Mouse (Mus musculus) olfactory bulb, adult 2 months (tissue): ENCODE measurements around the gene Irgc1.

ENCODE experiments used
- CTCF ChIP-seq: fragments of 200-500 bp; IDR thresholded peaks from 2 replicates; pipeline ENCODE4 v1.5.1; 2012; ENCODE audit warnings: low read depth, mild to moderate bottlenecking, low read length, moderate library complexity; ENCODE audit not compliant: insufficient read depth
- POLR2A ChIP-seq: fragments of 200-500 bp; IDR thresholded peaks from 2 replicates; pipeline ENCODE4 v1.6.1; 2012; ENCODE audit warnings: mild to moderate bottlenecking, low read depth, low read length, moderate library complexity; ENCODE audit not compliant: insufficient read depth

- TF ChIP-seq POLR2A, result no peak
- TF ChIP-seq CTCF, result no peak
Observed at GRCm38 (mm10) chr7:24431713-24432112, 20.4 kb downstream of the Irgc1 start.
